Mouse (Mus musculus) forebrain, embryonic 11.5 days (tissue): ENCODE data around the gene Mdm2. TPM values are rescaled to one million over a fixed set of nuclear protein-coding genes. Genes with fewer than 3 reads are reported as not detected.
"Not testable (repeated sequence)": the region's sequence is repeated elsewhere in the genome, so short reads cannot be mapped to it uniquely, and the experiment has no call there.

ENCODE experiments used
- ATAC-seq: fragments of 200-750 bp; cut with Nextera tagmentation; replicated peaks from 2 replicates; pipeline ENCODE4 v1.8.0; 2017; ENCODE audit warnings: moderate TSS enrichment; ENCODE audit not compliant: low FRiP score
- DNase-seq: peaks from one replicate; pipeline ENCODE4 v3.0.0-alpha.2; 2017; ENCODE audit warnings: low spot score
- H3K27ac ChIP-seq: fragments of 300-500 bp; sonication (generic); 2 replicates; pipeline ENCODE4 v1.5.1; 2014; ENCODE audit warnings: low read depth, low read length
- H3K27me3 ChIP-seq: fragments of 300-500 bp; sonication (generic); 2 replicates; pipeline ENCODE4 v1.6.1; 2014; ENCODE audit warnings: mild to moderate bottlenecking, low read length, mixed read lengths; ENCODE audit not compliant: control insufficient read depth, insufficient read depth
- H3K36me3 ChIP-seq: fragments of 300-500 bp; sonication (generic); 2 replicates; pipeline ENCODE4 v1.6.1; 2014; ENCODE audit warnings: mild to moderate bottlenecking, low read length, moderate library complexity, mixed read lengths; ENCODE audit not compliant: control insufficient read depth, insufficient read depth
- H3K4me1 ChIP-seq: fragments of 300-500 bp; sonication (generic); replicated peaks from 2 replicates; pipeline ENCODE4 v1.6.1; 2014; ENCODE audit warnings: low read length, mixed read lengths; ENCODE audit not compliant: control insufficient read depth, insufficient read depth
- H3K4me2 ChIP-seq: fragments of 300-500 bp; sonication (generic); 2 replicates; pipeline ENCODE4 v1.6.1; 2014; ENCODE audit warnings: low read depth, mild to moderate bottlenecking, low read length, moderate library complexity, mixed read lengths; ENCODE audit not compliant: severe bottlenecking
- H3K4me3 ChIP-seq: fragments of 300-500 bp; sonication (generic); 2 replicates; pipeline ENCODE4 v1.5.1; 2014; ENCODE audit warnings: low read depth, low read length
- H3K9ac ChIP-seq: fragments of 300-500 bp; sonication (generic); 2 replicates; pipeline ENCODE4 v1.6.1; 2014; ENCODE audit warnings: low read length
- H3K9me3 ChIP-seq: fragments of 300-500 bp; sonication (generic); 2 replicates; pipeline ENCODE4 v1.6.1; 2016; ENCODE audit warnings: low read length, mixed read lengths; ENCODE audit not compliant: control insufficient read depth
- WGBS: fragments of 180-500 bp; shearing (Covaris S2); extraction: QIAGEN DNeasy Blood & Tissue Kit; methylation state at CpG from one replicate; pipeline ENCODE4 v1.1.7; 2014; 5-methylcytosine and 5-hydroxymethylcytosine counted together
- polyA plus RNA-seq: library from polyadenylated mRNA; unstranded; fragments of >200 nt; fragmentation: Nextera tagmentation; extraction: Ambion mirVana; gene quantifications from 2 replicates; pipeline ENCODE4 v1.2.1, GENCODE M21; 2014

Gene Mdm2
- polyA plus RNA-seq, 1 experiment from 2014 or later, result 91.6 TPM

- H3K4me3 ChIP-seq, result no peak overlapping the region
- 96% methylated on average over 4 of the region's 4 CpGs for WGBS
- no peaks in the 10 kb centered on the region; the same call in 1 of the 2 replicates for H3K4me1 ChIP-seq
- ATAC-seq, result no peak
- no peak overlapping the region for H3K9ac ChIP-seq
- H3K4me2 ChIP-seq, result no peak overlapping the region
- DNase-seq, result no peak
- H3K36me3 ChIP-seq, result no peaks in the 10 kb centered on the region; the same call in 1 of the 2 replicates
- H3K27me3 ChIP-seq, result no peaks in the 10 kb centered on the region
- no peaks in the 10 kb centered on the region for H3K9me3 ChIP-seq
- no peak overlapping the region for H3K27ac ChIP-seq
Observed at GRCm38 (mm10) chr10:117742618-117743017, 32.1 kb upstream of the Mdm2 start.

DNA sequence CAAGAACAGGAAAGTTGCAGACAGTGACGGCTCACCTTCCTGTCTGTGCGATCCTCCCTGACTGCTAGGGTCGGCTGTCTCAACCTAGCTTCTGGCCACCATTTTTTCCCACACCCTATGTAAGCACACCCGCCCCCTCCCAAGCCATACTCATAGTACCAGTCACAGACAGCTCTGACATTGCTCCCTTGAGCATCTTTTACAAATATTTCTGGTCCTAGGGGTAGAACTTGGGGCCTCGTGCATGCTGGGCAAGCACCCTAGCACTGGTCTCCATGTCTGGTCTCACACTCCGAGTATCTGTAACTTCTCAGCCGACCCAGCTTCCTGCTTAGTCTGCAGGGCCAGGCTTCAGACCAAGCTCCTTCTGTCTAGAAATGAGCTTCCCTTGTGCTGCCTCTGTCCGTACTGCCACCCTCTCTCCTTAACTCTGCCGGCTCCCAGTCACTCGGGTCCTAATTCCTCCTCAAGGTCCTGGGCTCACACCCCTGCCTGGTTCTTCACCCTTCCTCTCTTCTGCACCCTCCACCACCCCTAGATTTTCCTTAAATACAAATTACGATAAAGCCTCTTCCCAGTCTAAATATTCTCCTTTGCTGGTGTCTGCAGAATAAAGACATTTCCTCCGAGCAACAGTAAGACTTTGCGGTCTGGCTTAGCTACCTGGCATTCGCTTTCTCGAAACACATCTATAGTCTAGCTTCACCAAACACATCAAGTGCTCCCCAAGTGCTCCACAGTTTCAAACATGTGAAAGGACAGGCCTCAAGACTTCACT is 31.3 kb upstream of the Mdm2 start:
- 88% methylated on average over 15 of the region's 15 CpGs for WGBS
- Histone ChIP-seq H3K4me3 (no peak overlapping the region), H3K9me3 (no peaks in the 10 kb centered on the region), H3K9ac (no peak overlapping the region), H3K27me3 (no peaks in the 10 kb centered on the region), H3K4me1 (no peaks in the 10 kb centered on the region; the same call in 1 of the 2 replicates), H3K36me3 (no peaks in the 10 kb centered on the region; the same call in 1 of the 2 replicates), H3K27ac (no peak overlapping the region), H3K4me2 (no peak overlapping the region)
- ATAC-seq (no peak), DNase-seq (no peak)

- no peak overlapping the region for H3K4me2 ChIP-seq
- H3K4me1 ChIP-seq, result no peaks in the 10 kb centered on the region; the same call in 1 of the 2 replicates
- DNase-seq (no peak), ATAC-seq (no peak)
- H3K36me3 ChIP-seq, result no peaks in the 10 kb centered on the region; the same call in 1 of the 2 replicates
- H3K9ac ChIP-seq, result no peak overlapping the region
- no peaks in the 10 kb centered on the region for H3K27me3 ChIP-seq
- no peak overlapping the region for H3K4me3 ChIP-seq
- no peaks in the 10 kb centered on the region for H3K9me3 ChIP-seq
- 93% methylated on average over 9 of the region's 9 CpGs for whole genome bisulfite sequencing
- no peak overlapping the region for H3K27ac ChIP-seq
Observed at GRCm38 (mm10) chr10:117740921-117741320, 30.4 kb upstream of the Mdm2 start.

GRCm38 (mm10) chr10:117740171-117740570 is 29.6 kb upstream of the Mdm2 start:
- no peaks in the 10 kb centered on the region; the same call in 1 of the 2 replicates for H3K4me1 ChIP-seq
- H3K4me3 ChIP-seq, result no peak overlapping the region
- H3K4me2 ChIP-seq, result no peak overlapping the region
- no peaks in the 10 kb centered on the region for H3K9me3 ChIP-seq
- no peak overlapping the region for H3K9ac ChIP-seq
- ATAC-seq, result no peak
- DNase-seq, result no peak
- no peak overlapping the region for H3K27ac ChIP-seq
- WGBS, result 93% methylated on average over 10 of the region's 10 CpGs
- H3K36me3 ChIP-seq, result no peaks in the 10 kb centered on the region; the same call in 1 of the 2 replicates
- no peaks in the 10 kb centered on the region for H3K27me3 ChIP-seq

DNA sequence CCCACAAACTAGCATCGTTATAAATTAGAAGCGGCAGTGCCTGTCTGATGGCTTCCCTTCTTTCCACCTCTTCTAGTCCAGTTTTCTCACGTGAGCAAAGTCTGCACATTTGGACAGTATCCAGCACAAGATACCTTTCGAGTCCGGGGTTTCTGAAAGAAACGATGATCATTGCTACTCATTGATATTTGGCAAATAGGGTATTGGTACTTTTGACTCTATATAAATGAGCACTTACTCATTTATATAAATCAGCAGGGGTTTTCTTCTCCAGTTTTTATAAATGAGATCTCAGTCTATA is 29.0 kb upstream of the Mdm2 start:
- no peak overlapping the region for H3K4me2 ChIP-seq
- WGBS, result 95% methylated on average over 6 of the region's 6 CpGs
- no peaks in the 10 kb centered on the region; the same call in 1 of the 2 replicates for H3K4me1 ChIP-seq
- H3K27me3 ChIP-seq, result no peaks in the 10 kb centered on the region
- no peak overlapping the region for H3K9ac ChIP-seq
- no peak overlapping the region for H3K27ac ChIP-seq
- no peak overlapping the region for H3K4me3 ChIP-seq
- H3K36me3 ChIP-seq, result no peaks in the 10 kb centered on the region; the same call in 1 of the 2 replicates
- DNase-seq, result no peak
- H3K9me3 ChIP-seq, result no peaks in the 10 kb centered on the region
- ATAC-seq, result no peak

GRCm38 (mm10) chr10:117738928-117739647 is 28.5 kb upstream of the Mdm2 start:
- WGBS, result 90% methylated on average over 15 of the region's 15 CpGs
- Histone ChIP-seq H3K4me2 (no peak overlapping the region), H3K9me3 (no peaks in the 10 kb centered on the region)

GRCm38 (mm10) chr10:117738140-117738921 is 27.8 kb upstream of the Mdm2 start:
- DNase-seq, result no peak
- Histone ChIP-seq H3K4me2 (no peak overlapping the region), H3K27me3 (no peaks in the 10 kb centered on the region), H3K36me3 (no peaks in the 10 kb centered on the region; the same call in 1 of the 2 replicates), H3K4me3 (no peak overlapping the region), H3K27ac (no peak overlapping the region), H3K4me1 (no peaks in the 10 kb centered on the region), H3K9ac (no peak overlapping the region), H3K9me3 (no peaks in the 10 kb centered on the region)
- 81% methylated on average over 13 of the region's 13 CpGs for WGBS
- no peak for ATAC-seq

More at GRCm38 (mm10) chr10:117738928-117739647, 28.5 kb upstream of the Mdm2 start:
- no peak overlapping the region for H3K9ac ChIP-seq
- DNase-seq (no peak), ATAC-seq (no peak)
- no peak overlapping the region for H3K27ac ChIP-seq
- no peaks in the 10 kb centered on the region; the same call in 1 of the 2 replicates for H3K36me3 ChIP-seq
- H3K4me3 ChIP-seq, result no peak overlapping the region
- no peaks in the 10 kb centered on the region; the same call in 1 of the 2 replicates for H3K4me1 ChIP-seq
- H3K27me3 ChIP-seq, result no peaks in the 10 kb centered on the region

DNA sequence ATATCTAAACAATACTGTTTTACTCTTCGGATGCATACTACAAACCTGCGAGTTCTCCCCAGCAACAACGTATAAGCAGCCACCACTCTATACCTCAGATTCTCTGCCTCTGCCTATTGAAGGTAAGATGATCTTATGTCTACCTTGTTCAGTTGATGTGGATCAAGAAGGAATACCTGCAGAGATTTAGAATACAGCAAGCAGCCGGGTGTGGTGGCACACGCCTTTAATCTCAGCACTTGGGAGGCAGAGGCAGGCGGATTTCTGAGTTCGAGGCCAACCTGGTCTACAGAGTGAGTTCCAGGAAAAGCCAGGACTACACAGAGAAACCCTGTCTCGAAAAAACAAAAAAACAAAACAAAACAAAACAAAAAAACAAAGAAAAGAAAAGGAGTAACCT is 26.9 kb upstream of the Mdm2 start:
- H3K4me3 ChIP-seq, H3K36me3 ChIP-seq, H3K27ac ChIP-seq, ATAC-seq, H3K9ac ChIP-seq, H3K27me3 ChIP-seq, H3K4me2 ChIP-seq, H3K4me1 ChIP-seq, H3K9me3 ChIP-seq, DNase-seq: not testable (repeated sequence)
- WGBS, result 94% methylated on average over 8 of the region's 8 CpGs
